Mouse (Mus musculus) stomach, postnatal 0 days (tissue): ENCODE results near the gene Tbc1d14.

Source experiments
- CTCF ChIP-seq: IDR thresholded peaks from 2 replicates; pipeline ENCODE4 v1.5.1; 2016; ENCODE audit warnings: antibody characterized with exemption, low read depth, mild to moderate bottlenecking, moderate library complexity
- EP300 ChIP-seq: optimal IDR thresholded peaks from 2 replicates; pipeline ENCODE3; 2016; ENCODE audit warnings: antibody characterized with exemption

DNA sequence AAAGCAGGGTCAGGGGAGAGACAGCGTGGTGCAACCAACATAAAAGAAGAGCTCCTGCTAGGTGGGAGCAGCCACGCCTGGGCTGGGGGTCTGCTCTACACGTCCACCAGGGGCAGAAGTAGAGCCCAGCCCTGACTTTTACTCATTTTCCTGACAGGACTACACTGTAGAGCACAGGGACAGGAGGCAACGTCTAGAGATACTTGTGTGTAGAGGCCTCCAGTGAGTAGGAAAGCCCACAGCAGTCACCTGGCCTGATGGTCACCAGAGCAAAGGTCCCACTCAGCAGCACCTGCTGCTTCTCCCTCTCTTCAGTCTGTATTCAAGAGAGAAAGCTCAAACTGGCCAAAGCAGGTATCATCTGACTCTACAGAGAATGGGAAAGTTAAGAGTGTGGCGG, 87.4 kb downstream of the Tbc1d14 start:
- TF ChIP-seq EP300 (no peak), CTCF (no peak)
